Comparison of ENCODE assay signal across 8 mouse cellular contexts in genomic region chr16:90143760-90144516, GRCm38 (mm10). TPM values are rescaled to one million over a fixed set of nuclear protein-coding genes. Genes with fewer than 3 reads are reported as not detected.
DNase-seq lines count a peak whose midpoint lies in the region; TF ChIP-seq lines count a peak whose summit lies in the region.

Gene Tiam1 (minus strand): TSS chr16:90143769.

- no peaks in the 10 kb centered on the region for H3K36me3 ChIP-seq in macrophage (ENCODE audit: inconsistent target)

- TF ChIP-seq CTCF in left cerebral cortex, adult 2 months (IDR thresholded peaks at IDR 0.05): peak; percentile 48

- DNase-seq in adrenal gland, adult (ENCODE audit: inconsistent age in 2 of 2, low spot score in 1 of 2): peak; percentile 98 to 99
- DNase-seq in embryo, embryonic 10 days (ENCODE audit: low spot score): peak; percentile 99
- DNase-seq in gastrocnemius, adult 8-10 months (ENCODE audit: low spot score in 2 of 2): peak; percentile 86 to 88
- peak; percentile 89 for DNase-seq in hindlimb bud, embryonic 11.5 days (ENCODE audit: extremely low spot score, low read depth, low spot score)
- peak; percentile 96 for DNase-seq in left cerebral cortex, adult 2 months (ENCODE audit: extremely low spot score in 1 of 2, low spot score in 2 of 2)
- DNase-seq in retina, postnatal 7 days (ENCODE audit: low read depth, low spot score): peak; percentile 92
- DNase-seq in urinary bladder, adult 18-20 months (ENCODE audit: low spot score in 2 of 2): peak; percentile 92 to 96

- peak within 1 kb of the TSS; percentile 72 for H3K27ac ChIP-seq in left cerebral cortex, adult 2 months
- no peak within 1 kb of the TSS for H3K27ac ChIP-seq in macrophage

- WGBS in macrophage (ENCODE audit: missing documents): 1% methylated on average over 64 of the region's 64 CpGs

- peak within 1 kb of the TSS; percentile 66 for H3K4me3 ChIP-seq in left cerebral cortex, adult 2 months
- peak within 1 kb of the TSS; percentile 38 for H3K4me3 ChIP-seq in macrophage (ENCODE audit: inconsistent target)

- intact Hi-C loops in left cerebral cortex, adult 2 months (cut with DNase I): no loop called here

- no peaks in the 10 kb centered on the region for H3K79me2 ChIP-seq in macrophage (ENCODE audit: inconsistent target)

RNA-seq across cellular contexts. Expression of gene Tiam1, which starts in this region (rescaled TPM):
- total RNA-seq in gastrocnemius, adult 8-10 months (2022): 10 to 100 TPM in 2 of 4 experiments, 1 to 10 TPM in 2; 2.9 to 14.0 (median 7.2) TPM
- 100 to 1,000 TPM; 107 to 120 TPM for total RNA-seq in left cerebral cortex, adult 2 months (2021)
- total RNA-seq in macrophage (2018; cell fraction: chromatin; rRNA removed): 10 to 100 TPM in 16 of 26 experiments, 1 to 10 TPM in 10; 2.4 to 91.2 (median 10.7) TPM
- total RNA-seq in macrophage (2018; cell fraction: cytosol; rRNA removed): 1 to 10 TPM; 3.0 to 7.4 (median 4.4) TPM
- total RNA-seq in macrophage (2018; cell fraction: nucleus; rRNA removed): 10 to 100 TPM in 10 of 26 experiments, 1 to 10 TPM in 16; 4.9 to 44.7 (median 8.8) TPM
- polyA plus RNA-seq in macrophage (2018): 2.5 to 6.1 TPM (median 3.5 TPM) in 3 replicates

Comparison
In these comparisons a context has a peak if more than half of its experiments do, and no peak if none do; other contexts are left out.
1. RNA of gene Tiam1 (total RNA-seq): 107 to 120 TPM in left cerebral cortex, adult 2 months; 2.9 to 14.0 TPM in gastrocnemius, adult 8-10 months; every median in the first group is over 4 times any median in the second.
2. Peak in every context shown above with its lines, with median percentiles within 50 percentile points of each other: DNase-seq.